Mouse (Mus musculus): Measurements from ENCODE around the gene Vsnl1.

Vsnl1 gene

GRCm38 (mm10) chr12:11436497-11437265 is at the start of gene Vsnl1:
Vsnl1 (minus strand) TSS chr12:11436613.
- in situ Hi-C loops (cut with MboI; ENCODE audit: unreplicated experiment in 2 of 2): no loop called here

DNA sequence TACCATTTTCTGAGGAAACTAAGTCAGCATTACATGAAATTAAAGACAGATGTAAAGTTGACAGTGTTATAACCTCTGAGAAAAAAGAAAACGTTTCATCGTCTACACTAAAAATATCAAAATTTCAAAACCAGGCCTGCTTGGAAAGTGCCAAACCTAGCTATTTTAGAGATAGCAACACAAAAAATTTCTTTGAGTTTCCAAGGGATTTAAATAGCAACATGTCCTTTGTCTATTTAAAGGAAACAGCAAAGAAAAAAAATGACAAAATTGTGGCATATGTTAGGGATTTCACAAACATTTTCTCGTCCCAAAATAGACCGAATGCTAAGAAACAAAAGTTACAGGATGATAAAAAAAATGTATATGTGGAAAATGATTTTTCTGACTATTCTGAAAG is 20.2 kb upstream of the Vsnl1 start:
- in situ Hi-C loops (cut with MboI; ENCODE audit: unreplicated experiment in 2 of 2): no loop called here

DNA sequence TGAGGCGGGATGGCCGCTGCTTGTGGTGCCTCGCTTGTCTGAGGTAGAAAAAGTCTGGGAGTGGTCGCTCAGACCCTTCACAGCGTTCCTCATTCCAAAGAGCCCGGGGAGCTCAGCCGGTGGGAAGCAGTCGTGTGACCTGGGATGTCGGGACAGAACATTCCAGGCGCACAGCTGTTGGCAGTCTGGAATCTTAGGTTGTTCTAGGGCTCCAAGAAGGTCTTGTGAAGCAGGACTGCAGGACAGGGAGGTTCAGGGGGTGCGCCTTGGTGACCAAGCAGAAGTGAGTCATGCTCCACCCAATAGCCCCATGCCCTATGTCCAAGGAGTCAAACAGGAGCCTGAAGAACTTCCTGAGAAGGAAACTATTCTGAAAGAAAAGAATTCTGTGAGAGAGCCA is 19.8 kb upstream of the Vsnl1 start:
- in situ Hi-C loops (cut with MboI; ENCODE audit: unreplicated experiment in 2 of 2): no loop called here

DNA sequence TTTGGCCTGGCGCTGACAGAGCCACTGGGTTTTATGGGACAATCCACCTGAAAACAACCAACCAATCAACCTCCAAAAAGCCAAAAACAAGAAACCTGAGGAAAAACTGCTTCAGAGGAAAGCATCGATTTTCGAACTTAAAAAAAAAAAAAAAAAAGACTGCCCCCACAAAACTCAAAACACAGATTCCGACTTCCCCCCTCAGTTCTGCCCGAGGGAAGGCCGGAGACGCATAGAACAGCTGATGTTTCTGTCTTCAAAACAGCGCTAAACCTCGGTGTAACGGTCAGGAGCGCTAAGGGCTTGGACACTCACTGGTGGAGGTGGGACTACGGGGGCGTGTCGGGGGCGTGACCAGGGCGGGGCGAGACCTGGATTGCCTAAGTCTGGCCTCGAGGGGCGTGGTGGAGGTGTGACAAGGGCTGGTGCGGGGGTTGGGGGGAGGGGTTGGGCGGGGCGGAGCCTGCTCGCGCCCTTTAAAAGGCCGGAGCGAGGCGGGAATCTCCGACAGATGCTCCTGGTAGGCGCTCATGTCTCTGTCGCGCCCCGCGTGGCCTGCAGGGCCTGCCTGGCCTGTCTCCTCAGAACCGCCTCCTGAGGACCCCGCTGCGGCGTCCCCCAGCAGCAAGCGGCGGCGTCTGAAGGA is 19.3 kb upstream of the Vsnl1 start, which contains the start of gene Rad51ap2:
TSS of gene Rad51ap2 (plus strand) at position 531 of the 646 bp plus-strand sequence.
- in situ Hi-C loops (cut with MboI; ENCODE audit: unreplicated experiment in 2 of 2): no loop called here

GRCm38 (mm10) chr12:11454146-11454545 is 17.7 kb upstream of the Vsnl1 start:
- in situ Hi-C loops (cut with MboI; ENCODE audit: unreplicated experiment in 2 of 2): no loop called here

- in situ Hi-C loops (cut with MboI; ENCODE audit: unreplicated experiment in 2 of 2): no loop called here
These were observed 1.6 kb upstream of the Vsnl1 start for GRCm38 (mm10) chr12:11437907-11438447.

GRCm38 (mm10) chr12:11437266-11437906 is 973 bp upstream of the Vsnl1 start:
- in situ Hi-C loops (cut with MboI; ENCODE audit: unreplicated experiment in 2 of 2): no loop called here

GRCm38 (mm10) chr12:11436023-11436350 is 426 bp downstream of the Vsnl1 start:
- in situ Hi-C loops (cut with MboI; ENCODE audit: unreplicated experiment in 2 of 2): no loop called here

DNA sequence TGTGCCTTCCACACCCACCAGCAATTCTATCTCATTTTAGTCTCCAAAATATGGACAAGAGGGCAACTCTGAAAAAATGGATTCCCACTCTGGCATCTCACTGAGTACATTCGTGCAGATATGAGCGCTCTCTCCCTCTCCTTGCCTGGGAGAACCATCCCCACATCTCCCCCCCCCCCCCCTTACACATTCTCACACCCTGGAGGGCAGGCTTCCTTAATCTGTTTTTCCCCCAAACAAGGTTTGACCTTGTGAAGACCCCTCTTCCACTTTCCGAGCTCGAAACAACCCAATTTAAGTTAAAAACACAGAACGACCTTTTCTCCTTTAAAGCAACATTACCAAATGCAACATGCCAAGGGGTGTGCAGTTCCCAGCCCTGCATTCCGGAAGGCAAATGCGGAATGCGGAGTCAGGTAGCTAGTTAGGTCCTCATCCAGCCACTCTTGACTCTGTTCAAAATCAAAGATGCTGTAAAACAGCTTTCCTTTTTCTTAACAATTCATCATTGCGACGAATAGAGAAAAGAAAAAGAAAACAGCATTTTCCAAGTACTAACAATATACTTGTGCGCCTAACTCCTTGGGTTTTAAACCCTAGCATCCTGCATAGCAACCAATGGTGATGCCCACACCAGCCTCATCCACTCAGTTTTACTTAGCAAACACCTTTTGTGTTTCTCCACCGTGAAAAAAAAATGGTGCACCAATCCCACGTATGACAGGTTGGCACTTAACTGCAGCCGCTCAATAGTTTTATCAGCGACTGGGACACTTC is 979 bp downstream of the Vsnl1 start:
- in situ Hi-C loops (cut with MboI; ENCODE audit: unreplicated experiment in 2 of 2): no loop called here

DNA sequence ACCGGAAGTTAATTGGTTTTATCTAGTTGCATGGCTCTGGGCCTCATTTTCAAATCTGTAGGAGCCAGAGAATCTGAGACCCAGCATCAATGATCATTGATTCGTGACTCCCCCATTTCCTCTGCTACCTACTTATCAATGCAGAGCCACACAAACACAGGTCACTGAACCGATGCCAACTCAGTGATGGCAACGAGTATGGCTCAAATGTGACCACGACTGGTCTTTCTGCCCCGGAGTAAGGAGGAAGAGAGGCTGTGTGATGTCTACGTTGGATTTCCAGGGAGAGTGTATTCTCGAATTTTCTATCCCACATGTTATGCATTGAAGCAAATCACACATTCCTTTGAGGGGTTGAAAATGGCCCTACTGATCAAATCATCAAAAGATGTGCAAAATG is 2.0 kb downstream of the Vsnl1 start:
- in situ Hi-C loops (cut with MboI; ENCODE audit: unreplicated experiment in 2 of 2): no loop called here

DNA sequence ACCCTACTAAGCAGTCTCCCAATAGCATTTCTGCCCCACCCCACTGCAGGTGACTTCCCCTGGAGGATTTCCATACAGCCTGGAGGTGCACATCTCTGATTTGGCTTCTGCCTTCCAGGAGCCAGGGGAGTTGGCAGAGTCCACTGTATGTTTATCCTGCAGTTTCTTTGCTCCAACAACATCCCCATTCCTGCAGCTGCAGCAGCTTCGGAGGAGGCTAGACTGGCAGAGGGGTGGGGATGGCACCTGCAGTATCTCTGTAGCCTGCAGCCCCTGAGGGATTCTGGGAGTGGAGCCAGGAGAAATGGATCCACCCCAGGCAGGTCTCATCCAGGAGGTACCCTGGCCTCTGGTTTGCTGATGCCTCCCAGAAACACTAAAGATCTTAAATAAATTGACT is 2.7 kb downstream of the Vsnl1 start:
- in situ Hi-C loops (cut with MboI; ENCODE audit: unreplicated experiment in 2 of 2): no loop called here

GRCm38 (mm10) chr12:11433126-11433525 is 3.3 kb downstream of the Vsnl1 start:
- in situ Hi-C loops (cut with MboI; ENCODE audit: unreplicated experiment in 2 of 2): no loop called here

DNA sequence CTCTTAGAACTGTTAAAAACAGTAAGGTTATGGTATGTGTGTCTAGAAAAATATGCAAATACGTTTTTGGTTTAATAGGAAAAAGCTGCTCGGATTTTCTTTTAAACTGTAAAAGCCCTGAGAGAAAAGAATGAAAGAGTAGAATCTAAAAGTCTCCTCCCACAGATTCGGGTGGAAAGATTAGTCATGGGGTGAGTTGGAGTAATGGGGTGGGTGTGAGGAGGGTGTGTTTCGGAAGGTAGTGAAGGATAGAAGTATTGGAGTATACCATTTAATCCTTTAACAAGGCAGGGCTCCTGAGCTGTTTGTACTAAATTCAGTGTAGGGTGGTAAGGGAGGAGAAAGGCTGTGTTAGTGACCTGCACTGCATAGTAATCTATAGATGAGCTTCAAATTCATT is 9.0 kb downstream of the Vsnl1 start:
- in situ Hi-C loops (cut with MboI; ENCODE audit: unreplicated experiment in 2 of 2): no loop called here

DNA sequence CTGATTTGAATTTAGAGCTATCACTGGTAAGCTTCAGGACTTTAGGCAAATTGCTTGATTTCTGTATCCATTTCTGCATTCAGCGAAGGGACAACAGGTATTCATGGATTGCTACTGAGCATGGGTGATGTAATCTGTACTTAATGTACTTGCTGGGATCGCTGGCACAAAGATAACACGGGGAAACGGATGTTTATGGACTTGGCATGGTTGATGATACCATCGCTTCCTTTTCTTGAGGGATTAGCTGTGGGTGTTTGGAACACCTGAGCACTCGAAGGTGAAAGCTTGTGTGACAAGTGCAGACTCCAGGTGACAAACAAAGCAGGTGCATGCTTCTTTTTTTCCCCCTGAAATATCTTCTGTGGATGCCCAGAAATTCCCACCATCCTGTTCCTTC is 18.3 kb downstream of the Vsnl1 start:
- in situ Hi-C loops (cut with MboI; ENCODE audit: unreplicated experiment in 2 of 2): no loop called here

GRCm38 (mm10) chr12:11407679-11408078 is 28.7 kb downstream of the Vsnl1 start:
- in situ Hi-C loops (cut with MboI; ENCODE audit: unreplicated experiment in 2 of 2): no loop called here

- in situ Hi-C loops (cut with MboI; ENCODE audit: unreplicated experiment in 2 of 2): no loop called here
These were observed 37.6 kb downstream of the Vsnl1 start for GRCm38 (mm10) chr12:11398791-11399190.

- in situ Hi-C loops (cut with MboI; ENCODE audit: unreplicated experiment in 2 of 2): no loop called here
These were observed 39.4 kb downstream of the Vsnl1 start for GRCm38 (mm10) chr12:11397029-11397428.

GRCm38 (mm10) chr12:11395470-11395869 is 40.9 kb downstream of the Vsnl1 start:
- in situ Hi-C loops (cut with MboI; ENCODE audit: unreplicated experiment in 2 of 2): no loop called here

- in situ Hi-C loops (cut with MboI; ENCODE audit: unreplicated experiment in 2 of 2): no loop called here
These were observed 43.9 kb downstream of the Vsnl1 start for GRCm38 (mm10) chr12:11392525-11392924.

- in situ Hi-C loops (cut with MboI; ENCODE audit: unreplicated experiment in 2 of 2): no loop called here
These were observed 45.0 kb downstream of the Vsnl1 start for GRCm38 (mm10) chr12:11391244-11391949.
